Mouse (Mus musculus): Measurements from ENCODE around the gene Olfr1393. TPM values are rescaled to one million over a fixed set of nuclear protein-coding genes. Genes with fewer than 3 reads are reported as not detected.
"Not testable (repeated sequence)": the region's sequence is repeated elsewhere in the genome, so short reads cannot be mapped to it uniquely, and the experiment has no call there.

Olfr1393 gene
- total and polyA plus RNA-seq, 3 experiments: 0.39 to 1.8 (median 0.39) TPM

DNA sequence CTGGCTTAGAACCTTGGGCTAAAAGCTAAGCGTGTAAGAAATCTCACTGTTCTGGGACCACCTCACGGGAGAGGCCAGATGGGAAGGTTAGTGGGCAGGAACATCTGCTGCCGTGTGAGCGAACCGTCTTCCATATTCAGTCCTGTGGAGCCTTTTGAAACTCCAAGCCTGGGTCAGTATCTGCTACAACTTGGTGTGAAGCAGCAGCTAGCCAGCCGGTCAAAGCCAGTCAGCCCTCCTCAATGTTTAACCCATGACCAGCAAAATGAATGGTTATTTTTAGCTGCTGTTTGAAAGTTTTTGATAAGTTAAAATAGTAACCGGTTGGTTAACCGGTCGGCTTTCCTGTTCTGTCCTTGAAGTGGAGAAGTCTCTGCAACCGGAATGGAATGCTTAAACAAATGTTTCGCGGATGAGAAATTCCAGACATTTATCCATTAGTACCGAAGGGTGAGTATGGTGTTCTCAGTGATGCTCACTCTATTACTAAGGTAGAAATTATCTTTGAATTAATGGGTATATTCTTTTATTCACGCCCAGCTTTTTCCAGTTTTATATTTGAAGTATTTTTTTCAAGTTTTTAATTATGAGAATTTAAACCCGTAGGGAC lies 10.0 kb upstream of the Olfr1393 start:
- Histone ChIP-seq H3K27me3 (ENCODE audit: control insufficient read depth, insufficient read depth, low read length) (no peaks in the 10 kb centered on the region), H3K4me1 (ENCODE audit: control insufficient read depth, insufficient read depth, low read length) (peaks cover 3% of the 10 kb centered on the region), H3K27ac (peak overlapping the region; percentile 66), H3K4me3 (no peak overlapping the region), H3K79me2 (replicated peaks; ENCODE audit: control insufficient read depth, insufficient read depth, low read length) (no peaks in the 10 kb centered on the region), H3K36me3 (ENCODE audit: control insufficient read depth, insufficient read depth, low read length) (no peaks in the 10 kb centered on the region), H3K9ac (ENCODE audit: low read depth, low read length) (no peak overlapping the region)
- no peak for TF ChIP-seq POLR2A (IDR thresholded peaks at IDR 0.05; ENCODE audit: insufficient read depth, low read depth, low read length)
- no peak for TF ChIP-seq EP300 (IDR thresholded peaks at IDR 0.05; ENCODE audit: insufficient read depth, low read depth, low read length)
- TF ChIP-seq CTCF (IDR thresholded peaks at IDR 0.05): no peak
- DNase-seq: no peak
- intact Hi-C loops (cut with DNase I): loop anchor here (5.0 kb wide), 1 partner anchor 396 kb away; the partner anchor contains the start of gene Irgm1
- WGBS: 50% methylated on average over 15 of the region's 15 CpGs

DNA sequence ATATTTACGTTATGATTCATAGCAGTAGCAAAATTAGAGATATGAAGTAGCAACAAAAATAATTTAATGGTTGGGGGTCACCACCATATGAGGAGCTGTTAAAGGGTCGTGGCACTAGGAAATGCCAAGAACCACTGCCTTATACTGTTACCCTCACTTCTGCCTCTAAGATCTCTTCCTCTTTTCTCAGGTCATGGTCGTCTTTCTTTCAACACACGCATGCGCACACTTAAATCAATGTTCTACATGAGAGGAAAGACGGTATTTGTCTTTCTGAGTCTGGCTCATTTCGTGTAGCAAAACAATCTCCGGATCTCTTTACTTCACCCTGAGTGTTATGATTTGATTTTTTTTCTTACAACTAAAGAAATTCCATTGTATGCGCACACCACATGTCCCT lies 8.3 kb upstream of the Olfr1393 start:
- Histone ChIP-seq H3K27me3 (ENCODE audit: control insufficient read depth, insufficient read depth, low read length) (no peaks in the 10 kb centered on the region), H3K4me1 (ENCODE audit: control insufficient read depth, insufficient read depth, low read length) (peaks cover 3% of the 10 kb centered on the region; the same call in 1 of the 2 replicates), H3K36me3 (ENCODE audit: control insufficient read depth, insufficient read depth, low read length) (no peaks in the 10 kb centered on the region), H3K4me3 (no peak overlapping the region), H3K9ac (ENCODE audit: low read depth, low read length) (no peak overlapping the region), H3K79me2 (replicated peaks; ENCODE audit: control insufficient read depth, insufficient read depth, low read length) (no peaks in the 10 kb centered on the region), H3K27ac (no peak overlapping the region)
- 92% methylated on average over 9 of the region's 9 CpGs for WGBS
- intact Hi-C loops (cut with DNase I): loop anchor here (5.0 kb wide), 2 partner anchors 397 to 482 kb away; partner anchors contain the start of gene Irgm1
- TF ChIP-seq POLR2A (IDR thresholded peaks at IDR 0.05; ENCODE audit: insufficient read depth, low read depth, low read length): no peak
- no peak for DNase-seq

- intact Hi-C loops (cut with DNase I): loop anchor here (5.0 kb wide), 1 partner anchor 483 kb away; no protein-coding TSS in a partner anchor
- Histone ChIP-seq H3K79me2 (replicated peaks; ENCODE audit: control insufficient read depth, insufficient read depth, low read length) (no peaks in the 10 kb centered on the region), H3K36me3 (ENCODE audit: control insufficient read depth, insufficient read depth, low read length) (no peaks in the 10 kb centered on the region), H3K4me1 (ENCODE audit: control insufficient read depth, insufficient read depth, low read length) (peaks cover 3% of the 10 kb centered on the region; the same call in 1 of the 2 replicates), H3K4me3 (no peak overlapping the region), H3K27ac (no peak overlapping the region), H3K27me3 (ENCODE audit: control insufficient read depth, insufficient read depth, low read length) (no peaks in the 10 kb centered on the region), H3K9ac (ENCODE audit: low read depth, low read length) (no peak overlapping the region)
- WGBS: 84% methylated on average over 4 of the region's 4 CpGs
- DNase-seq: no peak
- TF ChIP-seq POLR2A (IDR thresholded peaks at IDR 0.05; ENCODE audit: insufficient read depth, low read depth, low read length): no peak
- TF ChIP-seq CTCF (IDR thresholded peaks at IDR 0.05): no peak
- no peak for TF ChIP-seq EP300 (IDR thresholded peaks at IDR 0.05; ENCODE audit: insufficient read depth, low read depth, low read length)
Observed at GRCm38 (mm10) chr11:49270368-49270767, 7.7 kb upstream of the Olfr1393 start.

- peaks cover 3% of the 10 kb centered on the region; the same call in 1 of the 2 replicates for H3K4me1 ChIP-seq (ENCODE audit: control insufficient read depth, insufficient read depth, low read length)
- H3K9ac ChIP-seq (ENCODE audit: low read depth, low read length): no peak overlapping the region
- H3K4me3 ChIP-seq: no peak overlapping the region
- H3K36me3 ChIP-seq (ENCODE audit: control insufficient read depth, insufficient read depth, low read length): no peaks in the 10 kb centered on the region
- whole genome bisulfite sequencing: 33% methylated on average over 7 of the region's 7 CpGs
- intact Hi-C loops (cut with DNase I): loop anchor here (1.0 to 5.0 kb wide), 2 partner anchors 82 to 484 kb away; no protein-coding TSS in a partner anchor
- TF ChIP-seq POLR2A (IDR thresholded peaks at IDR 0.05; ENCODE audit: insufficient read depth, low read depth, low read length): no peak
- peak; percentile 85 for TF ChIP-seq CTCF (IDR thresholded peaks at IDR 0.05)
- H3K27me3 ChIP-seq (ENCODE audit: control insufficient read depth, insufficient read depth, low read length): no peaks in the 10 kb centered on the region
- no peaks in the 10 kb centered on the region for H3K79me2 ChIP-seq (replicated peaks; ENCODE audit: control insufficient read depth, insufficient read depth, low read length)
- DNase-seq: peak in 1 of 2 experiments; percentile 45
- H3K27ac ChIP-seq: no peak overlapping the region
Observed at GRCm38 (mm10) chr11:49271334-49271733, 6.8 kb upstream of the Olfr1393 start.

GRCm38 (mm10) chr11:49273834-49274519 lies 4.1 kb upstream of the Olfr1393 start:
- H3K79me2 ChIP-seq (replicated peaks; ENCODE audit: control insufficient read depth, insufficient read depth, low read length): no peaks in the 10 kb centered on the region
- no peak for DNase-seq
- no peak overlapping the region for H3K9ac ChIP-seq (ENCODE audit: low read depth, low read length)
- WGBS: 69% methylated on average over 11 of the region's 11 CpGs
- H3K27ac ChIP-seq: no peak overlapping the region
- TF ChIP-seq CTCF (IDR thresholded peaks at IDR 0.05) (no peak), POLR2A (IDR thresholded peaks at IDR 0.05; ENCODE audit: insufficient read depth, low read depth, low read length) (no peak), EP300 (IDR thresholded peaks at IDR 0.05; ENCODE audit: insufficient read depth, low read depth, low read length) (no peak)
- no peaks in the 10 kb centered on the region for H3K36me3 ChIP-seq (ENCODE audit: control insufficient read depth, insufficient read depth, low read length)
- no peaks in the 10 kb centered on the region for H3K4me1 ChIP-seq (ENCODE audit: control insufficient read depth, insufficient read depth, low read length)
- H3K4me3 ChIP-seq: no peak overlapping the region
- intact Hi-C loops (cut with DNase I): loop anchor here (2.0 to 5.0 kb wide), 2 partner anchors 169 to 487 kb away; no protein-coding TSS in a partner anchor
- no peaks in the 10 kb centered on the region for H3K27me3 ChIP-seq (ENCODE audit: control insufficient read depth, insufficient read depth, low read length)

DNA sequence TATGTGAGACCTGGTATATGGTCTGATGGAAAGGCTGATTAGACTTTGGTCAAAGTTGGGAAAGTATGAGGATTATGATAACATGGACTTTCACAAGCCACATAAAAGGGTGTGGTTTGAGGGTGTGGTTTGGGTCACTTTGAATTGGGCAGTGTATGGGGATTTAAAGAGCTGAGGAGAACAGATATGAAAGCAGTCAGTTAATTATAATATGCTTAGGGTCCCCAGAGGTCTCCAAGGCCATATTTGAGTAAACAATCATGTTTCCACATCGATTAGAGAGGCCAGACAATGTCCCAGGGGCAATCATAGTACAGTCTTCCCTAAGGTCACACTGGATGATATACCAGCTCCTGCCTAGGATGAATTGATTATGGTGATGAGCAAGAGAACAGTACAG lies 6.9 kb downstream of the Olfr1393 start, which contains the start of gene Olfr1392:
Gene Olfr1392 (plus strand): TSS at position 301 of the 400 bp plus-strand sequence.
- H3K4me3 ChIP-seq; H3K27ac ChIP-seq; DNase-seq; H3K4me1 ChIP-seq (ENCODE audit: control insufficient read depth, insufficient read depth, low read length); H3K9ac ChIP-seq (ENCODE audit: low read depth, low read length); H3K36me3 ChIP-seq (ENCODE audit: control insufficient read depth, insufficient read depth, low read length); H3K27me3 ChIP-seq (ENCODE audit: control insufficient read depth, insufficient read depth, low read length); H3K79me2 ChIP-seq (replicated peaks; ENCODE audit: control insufficient read depth, insufficient read depth, low read length); intact Hi-C loops (cut with DNase I): not testable (repeated sequence)
- WGBS: 48% methylated on average over 1 of the region's 1 CpGs
